Mouse (Mus musculus) layer of hippocampus, adult 9-11 months (tissue): ENCODE measurements at regions not wholly inside any gene's neighbourhood (a gene's known extent, or its start where the extent isn't known, plus 50 kb on each side); places are given as distances from the start of the nearest gene placed in this dataset.

Experiments
- DNase-seq: peaks from one replicate; pipeline ENCODE4 v3.0.0; 2022

GRCm38 (mm10) chr9:120628794-120629560 is 57.7 kb downstream of the Rpl14 start:
- DNase-seq: no peak

- no peak for DNase-seq
Measured at GRCm38 (mm10) chr9:120629609-120630008, 58.4 kb downstream of the Rpl14 start.

- no peak for DNase-seq
Measured at GRCm38 (mm10) chr9:120632821-120633220, 61.6 kb downstream of the Rpl14 start.

- peak; percentile 61 for DNase-seq
Measured at GRCm38 (mm10) chr9:120642656-120643055, 71.4 kb downstream of the Rpl14 start.

GRCm38 (mm10) chr9:120643371-120643770 is 72.1 kb downstream of the Rpl14 start:
- DNase-seq: peak; percentile 80

GRCm38 (mm10) chr9:120645776-120646175 is 74.5 kb downstream of the Rpl14 start:
- no peak for DNase-seq

GRCm38 (mm10) chr9:120646806-120647667 is 75.8 kb downstream of the Rpl14 start:
- peak; percentile 34 for DNase-seq

- no peak for DNase-seq
Measured at GRCm38 (mm10) chr9:120647668-120647955, 76.4 kb downstream of the Rpl14 start.

GRCm38 (mm10) chr9:120652733-120653132 is 81.5 kb downstream of the Rpl14 start:
- DNase-seq: no peak

- DNase-seq: no peak
Measured at GRCm38 (mm10) chr9:120653170-120653569, 81.9 kb downstream of the Rpl14 start.

GRCm38 (mm10) chr9:120654736-120655135 is 83.5 kb downstream of the Rpl14 start:
- DNase-seq: no peak

- no peak for DNase-seq
Measured at GRCm38 (mm10) chr9:120656976-120657375, 85.7 kb downstream of the Rpl14 start.

- no peak for DNase-seq
Measured at GRCm38 (mm10) chr9:120657786-120658185, 86.5 kb downstream of the Rpl14 start.

GRCm38 (mm10) chr9:120658576-120658975 is 87.3 kb downstream of the Rpl14 start:
- no peak for DNase-seq

- no peak for DNase-seq
Measured at GRCm38 (mm10) chr9:120661226-120661625, 90.0 kb downstream of the Rpl14 start.

GRCm38 (mm10) chr9:120661641-120662227 is 90.5 kb downstream of the Rpl14 start:
- DNase-seq: no peak

- no peak for DNase-seq
Measured at GRCm38 (mm10) chr9:120663181-120663580, 91.9 kb downstream of the Rpl14 start.

- no peak for DNase-seq
Measured at GRCm38 (mm10) chr9:120664086-120664485, 92.8 kb downstream of the Rpl14 start.

GRCm38 (mm10) chr9:120672452-120672851 is 101.2 kb downstream of the Rpl14 start:
- peak; percentile 36 for DNase-seq

GRCm38 (mm10) chr9:120674855-120675254 is 103.6 kb downstream of the Rpl14 start:
- no peak for DNase-seq

- no peak for DNase-seq
Measured at GRCm38 (mm10) chr9:120675371-120676150, 104.3 kb downstream of the Rpl14 start.

- no peak for DNase-seq
Measured at GRCm38 (mm10) chr9:120676301-120676700, 105.1 kb downstream of the Rpl14 start.

GRCm38 (mm10) chr9:120676771-120677170 is 105.5 kb downstream of the Rpl14 start:
- DNase-seq: no peak
